Mouse (Mus musculus) hindbrain, embryonic 11.5 days (tissue): ENCODE measurements around the gene Rbm34. TPM values are rescaled to one million over a fixed set of nuclear protein-coding genes. Genes with fewer than 3 reads are reported as not detected.
"Not testable (repeated sequence)": the region's sequence is repeated elsewhere in the genome, so short reads cannot be mapped to it uniquely, and the experiment has no call there.

Experiments used
- ATAC-seq: fragments of 200-750 bp; cut with Nextera tagmentation; 2 replicates; pipeline ENCODE4 v1.8.0; 2017; ENCODE audit warnings: mild to moderate bottlenecking, moderate TSS enrichment, moderate library complexity; ENCODE audit not compliant: low FRiP score
- DNase-seq: peaks from one replicate; pipeline ENCODE4 v3.0.0-alpha.2; 2015; ENCODE audit warnings: low spot score
- H3K27ac ChIP-seq: fragments of 300-500 bp; sonication (generic); 2 replicates; pipeline ENCODE4 v1.5.1; 2014; ENCODE audit warnings: mild to moderate bottlenecking, low read depth, low read length
- H3K27me3 ChIP-seq: fragments of 300-500 bp; sonication (generic); 2 replicates; pipeline ENCODE4 v1.6.1; 2014; ENCODE audit warnings: mild to moderate bottlenecking, low read length, moderate library complexity, mixed read lengths; ENCODE audit not compliant: control insufficient read depth, insufficient read depth
- H3K36me3 ChIP-seq: fragments of 300-500 bp; sonication (generic); 2 replicates; pipeline ENCODE4 v1.6.1; 2014; ENCODE audit warnings: mild to moderate bottlenecking, low read length, moderate library complexity, mixed read lengths; ENCODE audit not compliant: control insufficient read depth, insufficient read depth
- H3K4me1 ChIP-seq: fragments of 300-500 bp; sonication (generic); replicated peaks from 2 replicates; pipeline ENCODE4 v1.6.1; 2014; ENCODE audit warnings: low read length, mixed read lengths; ENCODE audit not compliant: control insufficient read depth, insufficient read depth
- H3K4me2 ChIP-seq: fragments of 300-500 bp; sonication (generic); replicated peaks from 2 replicates; pipeline ENCODE4 v1.6.1; 2014; ENCODE audit warnings: mild to moderate bottlenecking, low read depth, low read length
- H3K4me3 ChIP-seq: fragments of 300-500 bp; sonication (generic); 2 replicates; pipeline ENCODE4 v1.5.1; 2014; ENCODE audit warnings: low read depth, low read length
- H3K9ac ChIP-seq: fragments of 300-500 bp; sonication (generic); 2 replicates; pipeline ENCODE4 v1.6.1; 2014; ENCODE audit warnings: low read depth, low read length
- H3K9me3 ChIP-seq: fragments of 300-500 bp; sonication (generic); 2 replicates; pipeline ENCODE4 v1.6.1; 2016; ENCODE audit warnings: low read length; ENCODE audit not compliant: control insufficient read depth
- WGBS: fragments of 180-500 bp; shearing (Covaris S2); extraction: QIAGEN DNeasy Blood & Tissue Kit; methylation state at CpG from one replicate; pipeline ENCODE4 v1.1.7; 2014; 5-methylcytosine and 5-hydroxymethylcytosine counted together
- polyA plus RNA-seq: library from polyadenylated mRNA; unstranded; fragments of >200 nt; fragmentation: Nextera tagmentation; extraction: Ambion mirVana; gene quantifications from 2 replicates; pipeline ENCODE4 v1.2.1, GENCODE M21; 2014

The Rbm34 gene
- polyA plus RNA-seq, 1 experiment from 2014 or later = 33.8 TPM

- no peak for DNase-seq
- H3K27me3 ChIP-seq = no peaks in the 10 kb centered on the region
- 91% methylated on average over 5 of the region's 5 CpGs for WGBS
These were observed 51.2 kb downstream of the Rbm34 start for GRCm38 (mm10) chr8:126919703-126920102.

DNA sequence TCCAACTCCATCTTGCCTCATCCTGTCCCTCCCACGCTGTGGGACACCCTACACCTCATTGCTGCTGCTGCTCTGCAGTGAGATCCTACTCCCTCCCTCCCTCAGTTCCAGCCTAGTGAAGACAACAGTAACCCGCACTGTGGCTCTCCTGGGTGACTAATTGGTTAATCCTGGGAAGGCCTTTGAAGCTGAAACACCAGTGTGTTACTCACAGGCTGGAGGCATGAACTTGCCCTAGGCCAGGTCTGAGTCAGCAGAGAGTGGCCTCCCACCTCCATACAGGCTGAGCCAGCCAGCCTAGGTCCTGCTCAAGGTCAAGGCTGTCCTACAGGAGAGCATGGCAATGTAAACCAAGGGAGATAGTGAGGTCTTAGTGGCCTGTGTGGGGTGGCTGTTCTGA, 51.6 kb downstream of the Rbm34 start:
- Histone ChIP-seq H3K9ac (no peak overlapping the region), H3K9me3 (no peaks in the 10 kb centered on the region), H3K27ac (no peak overlapping the region), H3K27me3 (no peaks in the 10 kb centered on the region), H3K4me3 (no peak overlapping the region), H3K36me3 (no peaks in the 10 kb centered on the region), H3K4me2 (no peak overlapping the region), H3K4me1 (0 out of 2 replicates have a peak, but pooled peaks cover 2% of the 10 kb centered on the region)
- 54% methylated on average over 2 of the region's 2 CpGs for WGBS
- no peak for DNase-seq
- ATAC-seq = no peak

More at GRCm38 (mm10) chr8:126919703-126920102, 51.2 kb downstream of the Rbm34 start:
- no peaks in the 10 kb centered on the region for H3K9me3 ChIP-seq
- no peaks in the 10 kb centered on the region for H3K36me3 ChIP-seq
- no peak for ATAC-seq
- no peak overlapping the region for H3K4me2 ChIP-seq
- H3K27ac ChIP-seq = no peak overlapping the region
- no peak overlapping the region for H3K4me3 ChIP-seq
- 0 out of 2 replicates have a peak, but pooled peaks cover 1% of the 10 kb centered on the region for H3K4me1 ChIP-seq
- no peak overlapping the region for H3K9ac ChIP-seq

DNA sequence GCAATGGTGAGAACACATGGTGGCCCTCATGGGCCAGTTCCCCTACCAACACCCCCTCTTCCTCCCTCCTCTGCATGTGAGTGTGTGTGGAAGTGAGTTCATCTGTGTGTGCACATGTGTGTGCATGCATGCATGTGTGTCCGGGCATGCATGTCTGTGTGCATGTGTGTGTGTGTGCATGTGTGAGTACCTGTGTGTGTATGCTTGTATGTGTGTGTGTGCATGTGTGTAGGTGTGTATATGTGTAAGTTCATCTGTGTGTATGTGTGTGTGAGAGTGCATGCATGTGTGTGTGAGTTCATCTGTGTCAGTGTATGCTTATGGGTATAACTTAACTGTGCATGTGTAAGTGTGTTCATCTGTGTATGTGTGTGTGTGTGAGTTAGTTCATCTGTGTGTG, 52.5 kb downstream of the Rbm34 start:
- Histone ChIP-seq H3K27me3 (no peaks in the 10 kb centered on the region), H3K9me3 (no peaks in the 10 kb centered on the region), H3K36me3 (no peaks in the 10 kb centered on the region), H3K4me3 (no peak overlapping the region), H3K4me2 (no peak overlapping the region), H3K9ac (no peak overlapping the region), H3K27ac (no peak overlapping the region), H3K4me1 (0 out of 2 replicates have a peak, but pooled peaks cover 2% of the 10 kb centered on the region)
- ATAC-seq = no peak
- WGBS = 92% methylated on average over 1 of the region's 1 CpGs
- no peak for DNase-seq

GRCm38 (mm10) chr8:126917179-126917905, 53.5 kb downstream of the Rbm34 start:
- no peaks in the 10 kb centered on the region for H3K9me3 ChIP-seq
- no peak for DNase-seq
- WGBS = 65% methylated on average over 6 of the region's 6 CpGs
- no peak overlapping the region for H3K9ac ChIP-seq
- no peak overlapping the region for H3K4me2 ChIP-seq
- 0 out of 2 replicates have a peak, but pooled peaks cover 2% of the 10 kb centered on the region for H3K4me1 ChIP-seq
- no peaks in the 10 kb centered on the region for H3K36me3 ChIP-seq
- H3K4me3 ChIP-seq = no peak overlapping the region
- no peak overlapping the region for H3K27ac ChIP-seq
- ATAC-seq = no peak
- no peaks in the 10 kb centered on the region for H3K27me3 ChIP-seq

- WGBS = 92% methylated on average over 4 of the region's 4 CpGs
- H3K27ac ChIP-seq = no peak overlapping the region
- H3K9me3 ChIP-seq = no peaks in the 10 kb centered on the region
- DNase-seq (no peak), ATAC-seq (no peak)
- no peak overlapping the region for H3K9ac ChIP-seq
- H3K36me3 ChIP-seq = no peaks in the 10 kb centered on the region
- H3K4me3 ChIP-seq = no peak overlapping the region
- H3K27me3 ChIP-seq = no peaks in the 10 kb centered on the region
- no peak overlapping the region for H3K4me2 ChIP-seq
- H3K4me1 ChIP-seq = 0 out of 2 replicates have a peak, but pooled peaks cover 2% of the 10 kb centered on the region
These were observed 54.3 kb downstream of the Rbm34 start for GRCm38 (mm10) chr8:126916611-126917010.

GRCm38 (mm10) chr8:126914609-126915375, 56.1 kb downstream of the Rbm34 start:
- no peak overlapping the region for H3K9ac ChIP-seq
- WGBS = 40% methylated on average over 10 of the region's 10 CpGs
- ATAC-seq = no peak; the same call in 1 of the 2 replicates

GRCm38 (mm10) chr8:126914107-126914490, 56.8 kb downstream of the Rbm34 start:
- WGBS = 75% methylated on average over 9 of the region's 10 CpGs
- H3K4me2 ChIP-seq, DNase-seq, H3K9me3 ChIP-seq, ATAC-seq, H3K9ac ChIP-seq, H3K27me3 ChIP-seq, H3K27ac ChIP-seq, H3K4me3 ChIP-seq, H3K4me1 ChIP-seq, H3K36me3 ChIP-seq: not testable (repeated sequence)

More at GRCm38 (mm10) chr8:126914609-126915375, 56.1 kb downstream of the Rbm34 start:
- no peaks in the 10 kb centered on the region for H3K36me3 ChIP-seq
- no peak for DNase-seq
- no peak overlapping the region for H3K4me2 ChIP-seq
- H3K4me1 ChIP-seq = 0 out of 2 replicates have a peak, but pooled peaks cover 2% of the 10 kb centered on the region
- no peaks in the 10 kb centered on the region for H3K9me3 ChIP-seq
- no peak overlapping the region for H3K4me3 ChIP-seq
- no peaks in the 10 kb centered on the region for H3K27me3 ChIP-seq
- no peak overlapping the region for H3K27ac ChIP-seq

GRCm38 (mm10) chr8:126913241-126914106, 57.4 kb downstream of the Rbm34 start:
- no peaks in the 10 kb centered on the region for H3K27me3 ChIP-seq
- H3K4me3 ChIP-seq = no peak overlapping the region
- H3K9me3 ChIP-seq = no peaks in the 10 kb centered on the region
- no peak overlapping the region for H3K27ac ChIP-seq
- ATAC-seq (no peak), DNase-seq (no peak)
- no peak overlapping the region for H3K4me2 ChIP-seq
- no peaks in the 10 kb centered on the region for H3K36me3 ChIP-seq
- H3K4me1 ChIP-seq = 0 out of 2 replicates have a peak, but pooled peaks cover 2% of the 10 kb centered on the region
- WGBS = 65% methylated on average over 12 of the region's 12 CpGs
- H3K9ac ChIP-seq = no peak overlapping the region
